Mouse (Mus musculus) T-cell, adult 2 months (primary cell): ENCODE data around the gene Pcbp1.

ENCODE experiments used
- DNase-seq: peaks from one replicate; pipeline ENCODE4 v3.0.0; 2022; ENCODE audit warnings: low spot score

Pcbp1 gene

GRCm38 (mm10) chr6:86526032-86526960 lies at the start of gene Pcbp1:
Pcbp1 (minus strand) TSS chr6:86526321.
- peak; percentile 92 for DNase-seq

- no peak for DNase-seq
These were observed 48.4 kb upstream of the Pcbp1 start for GRCm38 (mm10) chr6:86574495-86574894.

- peak; percentile 78 for DNase-seq
These were observed 44.7 kb upstream of the Pcbp1 start for GRCm38 (mm10) chr6:86570830-86571229.

- DNase-seq, result no peak
These were observed 43.3 kb upstream of the Pcbp1 start for GRCm38 (mm10) chr6:86569461-86569820.

- DNase-seq, result no peak
These were observed 42.8 kb upstream of the Pcbp1 start for GRCm38 (mm10) chr6:86568816-86569460.

- DNase-seq, result no peak
These were observed 39.7 kb upstream of the Pcbp1 start for GRCm38 (mm10) chr6:86565782-86566181.

- peak; percentile 25 for DNase-seq
These were observed 31.1 kb upstream of the Pcbp1 start for GRCm38 (mm10) chr6:86557182-86557581.

- no peak for DNase-seq
These were observed 30.4 kb upstream of the Pcbp1 start for GRCm38 (mm10) chr6:86556345-86557058.

- DNase-seq, result no peak
These were observed 24.5 kb upstream of the Pcbp1 start for GRCm38 (mm10) chr6:86550587-86550986.

- DNase-seq, result peak; percentile 23
These were observed 21.8 kb upstream of the Pcbp1 start for GRCm38 (mm10) chr6:86547880-86548367.

- DNase-seq, result no peak
These were observed 21.2 kb upstream of the Pcbp1 start for GRCm38 (mm10) chr6:86547228-86547755.

GRCm38 (mm10) chr6:86545236-86545635 lies 19.1 kb upstream of the Pcbp1 start:
- DNase-seq, result peak; percentile 57

GRCm38 (mm10) chr6:86543869-86544268 lies 17.7 kb upstream of the Pcbp1 start:
- DNase-seq, result no peak

GRCm38 (mm10) chr6:86543060-86543459 lies 16.9 kb upstream of the Pcbp1 start:
- DNase-seq, result no peak

GRCm38 (mm10) chr6:86541650-86542049 lies 15.5 kb upstream of the Pcbp1 start:
- DNase-seq, result no peak

GRCm38 (mm10) chr6:86528451-86528785 lies 2.3 kb upstream of the Pcbp1 start:
- no peak for DNase-seq

- no peak for DNase-seq
These were observed 1.8 kb upstream of the Pcbp1 start for GRCm38 (mm10) chr6:86527766-86528450.

- DNase-seq, result peak; percentile 80
These were observed 1.0 kb upstream of the Pcbp1 start for GRCm38 (mm10) chr6:86526961-86527740.

GRCm38 (mm10) chr6:86525646-86526031 lies 482 bp downstream of the Pcbp1 start:
- DNase-seq, result peak; percentile 43

- DNase-seq, result no peak
These were observed 1.1 kb downstream of the Pcbp1 start for GRCm38 (mm10) chr6:86524879-86525645.
